Mouse (Mus musculus) hindbrain, embryonic 10.5 days (tissue): ENCODE data around the gene Mrfap1. TPM values are rescaled to one million over a fixed set of nuclear protein-coding genes. Genes with fewer than 3 reads are reported as not detected.

Source experiments
- polyA plus RNA-seq: library from polyadenylated mRNA; unstranded; fragments of >200 nt; fragmentation: Nextera tagmentation; extraction: Ambion mirVana; gene quantifications from 2 replicates; pipeline ENCODE4 v1.2.1, GENCODE M21; 2016

The Mrfap1 gene
- polyA plus RNA-seq, 1 experiment from 2014 or later: 423 TPM

Other genes starting within 250 kb of the Mrfap1 start
- gene Tbc1d14, start 203.5 kb downstream of the Mrfap1 start, polyA plus RNA-seq: 37.1 and 44.4 TPM in 2 replicates
- 25.9 and 28.2 TPM in 2 replicates for gene D5Ertd579e, start 100.7 kb downstream of the Mrfap1 start, polyA plus RNA-seq
- 23.1 and 23.5 TPM in 2 replicates for gene Bloc1s4, start 48.1 kb downstream of the Mrfap1 start, polyA plus RNA-seq
- 16.6 and 17.7 TPM in 2 replicates for gene Man2b2, start 33.9 kb upstream of the Mrfap1 start, polyA plus RNA-seq
- 1.1 and 1.6 TPM in 2 replicates for gene Ppp2r2c, start 71.7 kb upstream of the Mrfap1 start, polyA plus RNA-seq
- 8.4 and 9.2 TPM in 2 replicates for gene Wfs1, start 192.4 kb upstream of the Mrfap1 start, polyA plus RNA-seq